Mouse (Mus musculus) kidney, postnatal 0 days (tissue): ENCODE data around the gene Socs5. TPM values are rescaled to one million over a fixed set of nuclear protein-coding genes. Genes with fewer than 3 reads are reported as not detected.

Experiments
- ATAC-seq: fragments of 200-750 bp; cut with Nextera tagmentation; replicated peaks from 2 replicates; pipeline ENCODE4 v1.8.0; 2017; ENCODE audit warnings: low read depth, moderate number of reproducible peaks, moderate TSS enrichment, moderate library complexity; ENCODE audit not compliant: low FRiP score
- DNase-seq: peaks from one replicate; pipeline ENCODE4 v3.0.0-alpha.2; 2016; ENCODE audit warnings: low spot score
- H3K27ac ChIP-seq: fragments of 300-500 bp; sonication (generic); 2 replicates; pipeline ENCODE4 v1.5.1; 2014; ENCODE audit warnings: mild to moderate bottlenecking
- H3K27me3 ChIP-seq: fragments of 300-500 bp; sonication (generic); 2 replicates; pipeline ENCODE4 v1.6.1; 2014; ENCODE audit warnings: low read length, mixed read lengths; ENCODE audit not compliant: insufficient read depth
- H3K36me3 ChIP-seq: fragments of 300-500 bp; sonication (generic); 2 replicates; pipeline ENCODE4 v1.6.1; 2014; ENCODE audit warnings: low read length, mixed read lengths; ENCODE audit not compliant: insufficient read depth
- H3K4me1 ChIP-seq: fragments of 300-500 bp; sonication (generic); replicated peaks from 2 replicates; pipeline ENCODE4 v1.6.1; 2014; ENCODE audit warnings: antibody characterized with exemption, low read length, mixed read lengths; ENCODE audit not compliant: insufficient read depth
- H3K4me2 ChIP-seq: fragments of 300-500 bp; sonication (generic); 2 replicates; pipeline ENCODE4 v1.6.1; 2014; ENCODE audit warnings: mild to moderate bottlenecking, low read length, moderate library complexity, mixed read lengths
- H3K4me3 ChIP-seq: fragments of 300-500 bp; sonication (generic); replicated peaks from 2 replicates; pipeline ENCODE4 v1.5.1; 2014; ENCODE audit warnings: low read depth, low read length
- H3K9ac ChIP-seq: fragments of 300-500 bp; sonication (generic); 2 replicates; pipeline ENCODE4 v1.6.1; 2014; ENCODE audit warnings: low read depth, low read length
- H3K9me3 ChIP-seq: fragments of 300-500 bp; sonication (generic); replicated peaks from 2 replicates; pipeline ENCODE4 v1.6.1; 2016; ENCODE audit warnings: low read length, inconsistent platforms, mixed read lengths
- CTCF ChIP-seq: IDR thresholded peaks from 2 replicates; pipeline ENCODE4 v1.5.1; 2016; ENCODE audit warnings: antibody characterized with exemption, low read depth, mild to moderate bottlenecking, moderate library complexity
- whole genome bisulfite sequencing: fragments of 180-500 bp; shearing (Covaris S2); extraction: QIAGEN DNeasy Blood & Tissue Kit; methylation state at CpG from one replicate; pipeline ENCODE4 v1.1.7; 2014; 5-methylcytosine and 5-hydroxymethylcytosine counted together
- polyA plus RNA-seq: library from polyadenylated mRNA; unstranded; fragments of >200 nt; fragmentation: Nextera tagmentation; extraction: Ambion mirVana; gene quantifications from 2 replicates; pipeline ENCODE4 v1.2.1, GENCODE M21; 2015

The Socs5 gene
- polyA plus RNA-seq, 1 experiment from 2014 or later, result 15.7 TPM

DNA sequence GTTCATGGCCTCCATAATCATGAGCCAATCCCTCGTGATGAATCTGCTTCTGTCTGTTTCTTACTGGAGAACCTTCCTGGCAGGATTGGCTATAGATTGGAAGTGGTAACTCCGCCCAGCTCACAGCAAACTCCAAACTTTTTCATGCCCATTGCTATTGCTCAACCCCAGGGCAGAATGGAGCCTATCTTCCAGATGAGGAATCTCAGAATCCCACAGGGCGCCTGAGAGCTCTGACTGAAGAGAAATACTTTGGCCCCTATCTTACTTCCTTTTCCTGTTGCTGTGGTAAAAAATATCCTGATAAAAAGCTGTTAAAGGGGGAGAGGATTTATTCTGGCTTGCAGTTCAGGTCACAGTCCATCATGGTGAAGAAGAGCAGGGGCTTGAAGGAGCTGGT lies 48.2 kb downstream of the Socs5 start:
- Histone ChIP-seq H3K9ac (no peak overlapping the region), H3K27me3 (no peaks in the 10 kb centered on the region), H3K4me3 (no peak overlapping the region), H3K36me3 (no peaks in the 10 kb centered on the region), H3K9me3 (no peaks in the 10 kb centered on the region), H3K27ac (no peak overlapping the region), H3K4me2 (no peak overlapping the region), H3K4me1 (no peaks in the 10 kb centered on the region)
- DNase-seq, result no peak
- no peak for ATAC-seq
- 64% methylated on average over 3 of the region's 3 CpGs for WGBS
- no peak for TF ChIP-seq CTCF

DNA sequence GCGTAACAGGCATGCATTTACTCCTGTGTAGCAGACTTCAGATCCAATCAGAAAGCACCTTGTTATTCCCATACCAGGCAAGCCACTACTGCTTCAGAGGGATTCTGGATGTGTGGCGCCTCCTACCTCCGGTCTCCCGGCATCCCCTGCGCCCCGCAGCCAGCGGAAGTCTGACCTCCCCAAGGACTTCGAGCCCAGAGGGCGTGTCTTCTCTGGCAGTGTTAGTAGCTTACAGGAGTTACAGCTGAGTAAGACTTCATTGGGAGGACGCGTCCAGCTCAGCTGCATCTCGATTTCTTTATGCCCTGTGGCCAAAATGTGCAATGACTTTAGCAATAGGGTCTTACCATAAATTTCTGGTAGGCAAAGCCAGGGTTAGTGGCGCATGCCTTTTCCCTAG lies 50.3 kb downstream of the Socs5 start:
- no peak; the same call in 1 of the 2 replicates for ATAC-seq
- no peaks in the 10 kb centered on the region for H3K4me1 ChIP-seq
- no peak overlapping the region for H3K27ac ChIP-seq
- H3K4me3 ChIP-seq, result no peak overlapping the region
- 63% methylated on average over 13 of the region's 13 CpGs for WGBS
- H3K36me3 ChIP-seq, result no peaks in the 10 kb centered on the region
- H3K27me3 ChIP-seq, result no peaks in the 10 kb centered on the region
- no peaks in the 10 kb centered on the region for H3K9me3 ChIP-seq
- H3K9ac ChIP-seq, result no peak overlapping the region
- peak; percentile 47 for DNase-seq
- no peak for TF ChIP-seq CTCF
- no peak overlapping the region for H3K4me2 ChIP-seq

DNA sequence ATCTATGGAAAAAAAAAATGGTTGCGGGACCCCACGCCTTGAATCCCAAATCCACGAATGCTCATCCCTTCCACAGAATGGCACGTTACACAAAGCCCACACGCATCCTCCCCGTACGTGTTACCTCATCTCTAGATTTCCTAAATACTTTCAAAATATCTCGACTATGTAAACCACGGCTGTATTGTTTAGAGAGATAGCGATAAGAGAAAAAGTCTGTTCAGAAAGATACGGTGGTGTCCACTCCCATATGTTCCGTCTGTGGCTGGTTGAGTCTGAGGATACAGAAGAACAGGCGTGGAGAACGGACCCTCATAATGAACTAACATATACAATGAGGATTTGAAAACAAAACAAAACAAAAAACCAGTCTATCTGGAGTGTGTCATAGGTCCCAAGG lies 51.1 kb downstream of the Socs5 start:
- Histone ChIP-seq H3K4me3 (no peak overlapping the region), H3K36me3 (no peaks in the 10 kb centered on the region), H3K9me3 (no peaks in the 10 kb centered on the region), H3K4me2 (no peak overlapping the region), H3K27me3 (no peaks in the 10 kb centered on the region), H3K4me1 (no peaks in the 10 kb centered on the region), H3K27ac (no peak overlapping the region), H3K9ac (no peak overlapping the region)
- TF ChIP-seq CTCF, result no peak
- DNase-seq (no peak), ATAC-seq (no peak)
- WGBS, result 93% methylated on average over 14 of the region's 14 CpGs

DNA sequence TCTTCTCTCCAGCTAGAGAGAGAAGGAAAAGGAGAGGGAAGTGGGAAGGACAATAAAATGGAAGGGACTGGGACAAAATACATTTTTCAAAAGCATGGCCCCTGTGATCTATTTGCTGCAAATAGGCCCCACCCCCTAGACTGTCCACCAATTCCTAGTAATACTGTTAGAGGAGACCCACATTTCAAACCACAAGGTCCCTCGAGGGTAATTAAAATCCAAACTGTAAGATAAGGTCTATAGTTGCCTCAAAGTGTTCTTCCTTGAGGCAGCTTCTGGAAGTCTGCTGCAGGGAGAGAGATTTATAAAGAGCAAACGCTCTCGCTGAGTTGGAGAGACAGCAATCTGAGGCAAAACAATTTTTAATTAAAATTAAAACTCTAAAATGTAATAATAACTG lies 52.8 kb downstream of the Socs5 start:
- H3K4me3 ChIP-seq, result no peak overlapping the region
- DNase-seq (peak; percentile 53), ATAC-seq (no peak)
- no peak overlapping the region for H3K4me2 ChIP-seq
- no peak for TF ChIP-seq CTCF
- WGBS, result 60% methylated on average over 3 of the region's 3 CpGs
- H3K4me1 ChIP-seq, result no peaks in the 10 kb centered on the region
- no peak overlapping the region for H3K9ac ChIP-seq
- H3K36me3 ChIP-seq, result no peaks in the 10 kb centered on the region
- H3K27ac ChIP-seq, result no peak overlapping the region
- no peaks in the 10 kb centered on the region for H3K27me3 ChIP-seq
- H3K9me3 ChIP-seq, result no peaks in the 10 kb centered on the region

DNA sequence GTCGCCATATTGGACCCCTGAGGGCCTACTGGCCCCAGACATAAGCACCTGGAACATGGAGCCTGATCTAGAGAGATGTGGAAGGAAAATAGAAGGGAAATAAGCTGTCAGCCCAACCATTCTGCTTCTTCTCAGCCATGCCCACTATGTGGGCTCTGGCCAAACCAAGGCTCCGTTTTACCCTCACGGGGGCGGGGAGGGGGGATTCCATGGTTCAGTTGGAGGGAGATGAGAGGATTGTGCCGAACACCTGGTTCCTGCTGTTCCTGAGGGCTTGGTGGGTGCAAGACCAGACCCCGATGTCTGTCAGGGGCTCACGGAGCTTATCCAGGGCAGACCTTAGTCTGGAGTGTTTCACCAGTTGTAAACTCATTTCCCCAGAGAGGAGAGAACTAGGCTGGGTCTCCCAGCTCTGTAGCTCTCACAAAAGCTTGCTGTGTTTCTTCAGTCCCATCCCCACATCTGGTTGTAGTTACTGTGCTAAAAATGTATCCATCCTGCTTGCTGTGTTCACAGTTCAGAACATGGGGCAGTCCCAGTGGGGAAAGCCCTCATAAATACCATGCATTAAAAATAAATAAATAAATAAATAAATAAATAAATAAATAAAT lies 56.9 kb downstream of the Socs5 start:
- ATAC-seq (no peak), DNase-seq (no peak)
- H3K27me3 ChIP-seq, result no peaks in the 10 kb centered on the region
- no peaks in the 10 kb centered on the region for H3K4me1 ChIP-seq
- WGBS, result 79% methylated on average over 7 of the region's 7 CpGs
- H3K27ac ChIP-seq, result no peak overlapping the region
- H3K9ac ChIP-seq, result no peak overlapping the region
- no peak overlapping the region for H3K4me2 ChIP-seq
- no peak for TF ChIP-seq CTCF
- no peaks in the 10 kb centered on the region for H3K36me3 ChIP-seq
- H3K4me3 ChIP-seq, result no peak overlapping the region
- no peaks in the 10 kb centered on the region for H3K9me3 ChIP-seq

DNA sequence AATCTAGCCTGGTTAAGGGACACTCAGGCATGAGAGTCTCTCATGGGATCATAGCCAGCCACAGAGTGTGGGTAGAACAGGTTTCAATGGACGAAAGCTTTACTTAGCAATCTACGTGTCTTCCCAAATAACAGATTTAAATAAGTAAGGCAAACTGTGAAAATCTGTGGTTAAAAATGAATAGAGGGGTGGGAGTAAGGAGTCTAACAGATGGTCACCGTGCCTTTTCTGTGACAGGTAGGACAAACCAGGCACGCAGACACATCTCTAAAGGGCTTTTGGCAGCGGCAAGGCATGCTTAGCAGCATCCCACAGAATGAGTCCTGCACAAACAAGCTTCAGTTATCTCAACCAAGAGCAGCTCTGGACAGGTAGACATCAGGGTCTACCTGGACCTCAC lies 59.9 kb downstream of the Socs5 start:
- no peak for ATAC-seq
- no peak for DNase-seq
- Histone ChIP-seq H3K4me2 (no peak overlapping the region), H3K36me3 (no peaks in the 10 kb centered on the region), H3K9me3 (no peaks in the 10 kb centered on the region), H3K4me1 (no peaks in the 10 kb centered on the region), H3K27ac (no peak overlapping the region), H3K9ac (no peak overlapping the region), H3K27me3 (no peaks in the 10 kb centered on the region), H3K4me3 (no peak overlapping the region)
- 97% methylated on average over 5 of the region's 5 CpGs for WGBS
- no peak for TF ChIP-seq CTCF

DNA sequence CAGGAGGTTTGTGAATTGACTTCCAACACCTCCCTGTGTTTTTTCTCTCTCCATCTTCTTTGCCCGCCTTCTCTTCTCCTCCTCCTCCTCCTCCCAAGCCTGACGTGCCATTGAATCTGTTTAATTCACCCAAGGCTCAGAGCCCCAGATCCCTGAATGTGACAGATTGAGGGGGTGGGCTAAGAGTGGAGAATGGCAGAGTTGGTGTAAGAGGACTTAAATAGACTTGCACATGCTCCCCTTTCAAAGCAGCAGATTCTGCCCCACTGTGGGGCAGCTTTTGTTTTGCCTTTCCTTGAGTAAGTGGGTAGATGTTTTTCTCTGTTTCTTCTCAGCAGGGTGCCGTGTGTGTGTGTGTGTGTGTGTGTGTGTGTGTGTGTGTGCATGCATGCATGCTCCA lies 61.6 kb downstream of the Socs5 start:
- H3K9ac ChIP-seq, result no peak overlapping the region
- ATAC-seq (no peak), DNase-seq (no peak)
- no peak overlapping the region for H3K27ac ChIP-seq
- peaks cover 3% of the 10 kb centered on the region; the same call in 1 of the 2 replicates for H3K9me3 ChIP-seq
- TF ChIP-seq CTCF, result no peak
- no peaks in the 10 kb centered on the region for H3K36me3 ChIP-seq
- 45% methylated on average over 3 of the region's 3 CpGs for WGBS
- no peak overlapping the region for H3K4me3 ChIP-seq
- H3K4me2 ChIP-seq, result no peak overlapping the region
- H3K27me3 ChIP-seq, result no peaks in the 10 kb centered on the region
- H3K4me1 ChIP-seq, result no peaks in the 10 kb centered on the region
